Mouse (Mus musculus): Measurements from ENCODE around the gene Gimap4.

GRCm38 (mm10) chr6:48739780-48740055 is 55.4 kb downstream of the Gimap4 start:
- TF ChIP-seq CTCF (IDR thresholded peaks at IDR 0.05; ENCODE audit: borderline replicate concordance, insufficient read depth, low read length): no peak
- no peak for TF ChIP-seq POLR2A (IDR thresholded peaks at IDR 0.05; ENCODE audit: low read depth, low read length)

Data from embryonic fibroblast, embryonic 13.5 days (primary cell).